Mouse (Mus musculus) liver, adult 2 months (tissue): ENCODE data around the gene Rdh16f2.

ENCODE experiments used
- CTCF ChIP-seq: fragments of 200-500 bp; IDR thresholded peaks from 2 replicates; pipeline ENCODE4 v1.5.1; 2011; ENCODE audit warnings: low read depth, low read length, control low read depth
- POLR2A ChIP-seq: fragments of 200-500 bp; IDR thresholded peaks from 2 replicates; pipeline ENCODE4 v1.6.1; 2011; ENCODE audit warnings: low read length, control low read depth; ENCODE audit not compliant: insufficient read depth; ENCODE audit errors: extremely low read depth

DNA sequence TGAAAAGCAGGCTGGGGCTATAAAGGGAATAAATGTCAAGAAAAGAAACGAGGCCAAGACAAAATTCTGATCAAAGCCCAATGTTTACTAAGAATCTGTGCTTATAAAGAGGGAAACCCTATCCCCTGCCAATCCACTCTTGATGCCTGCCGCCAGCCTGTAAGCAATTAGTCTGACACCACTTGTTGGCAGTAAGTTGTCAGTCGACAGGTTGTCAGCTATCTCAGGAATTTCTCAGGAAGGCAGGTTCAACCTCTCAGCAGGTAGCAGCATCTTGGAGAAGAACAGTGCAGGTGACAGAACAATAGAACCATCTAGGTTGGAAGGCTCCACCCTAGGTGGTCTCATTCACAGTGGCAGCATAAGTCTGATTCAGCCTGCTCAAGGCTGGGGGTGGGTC, 37.2 kb upstream of the Rdh16f2 start:
- TF ChIP-seq CTCF (no peak), POLR2A (no peak)
